Mouse (Mus musculus) cerebellum, adult 9-10 months (tissue): ENCODE measurements around the gene Pank2.
"Not testable (repeated sequence)": the region's sequence is repeated elsewhere in the genome, so short reads cannot be mapped to it uniquely, and the experiment has no call there.

Experiments
- DNase-seq: peaks from one replicate; pipeline ENCODE4 v3.0.0; 2022

Pank2 gene

DNA sequence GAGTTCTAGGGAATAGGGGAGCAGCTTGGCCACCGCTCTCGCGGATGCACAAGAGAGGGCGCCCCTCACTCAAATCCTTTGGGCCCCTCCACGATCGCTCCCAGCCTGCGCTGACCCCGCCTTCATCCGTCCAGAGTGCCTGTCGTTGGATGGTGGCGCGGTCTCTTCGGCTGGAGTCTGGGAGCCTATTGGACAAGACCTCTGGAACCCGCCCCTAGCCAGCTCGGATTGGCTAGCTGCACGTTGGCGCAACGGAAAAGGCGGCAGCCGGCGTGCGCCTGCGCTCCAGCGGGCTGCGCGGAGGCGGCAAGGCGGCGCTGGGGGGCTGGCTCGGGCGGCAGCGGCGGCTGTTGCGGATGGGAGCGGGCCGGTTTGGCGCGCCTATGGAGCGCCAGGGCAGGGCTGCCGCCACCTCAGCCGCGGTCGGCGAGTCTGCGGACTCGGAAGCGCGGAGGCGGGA lies at the start of gene Pank2:
TSS of gene Pank2 (plus strand) at position 283 of the 460 bp plus-strand sequence.
- DNase-seq, result peak; percentile 98

- no peak for DNase-seq
Observed at GRCm38 (mm10) chr2:131213773-131214172, 48.5 kb upstream of the Pank2 start.

DNA sequence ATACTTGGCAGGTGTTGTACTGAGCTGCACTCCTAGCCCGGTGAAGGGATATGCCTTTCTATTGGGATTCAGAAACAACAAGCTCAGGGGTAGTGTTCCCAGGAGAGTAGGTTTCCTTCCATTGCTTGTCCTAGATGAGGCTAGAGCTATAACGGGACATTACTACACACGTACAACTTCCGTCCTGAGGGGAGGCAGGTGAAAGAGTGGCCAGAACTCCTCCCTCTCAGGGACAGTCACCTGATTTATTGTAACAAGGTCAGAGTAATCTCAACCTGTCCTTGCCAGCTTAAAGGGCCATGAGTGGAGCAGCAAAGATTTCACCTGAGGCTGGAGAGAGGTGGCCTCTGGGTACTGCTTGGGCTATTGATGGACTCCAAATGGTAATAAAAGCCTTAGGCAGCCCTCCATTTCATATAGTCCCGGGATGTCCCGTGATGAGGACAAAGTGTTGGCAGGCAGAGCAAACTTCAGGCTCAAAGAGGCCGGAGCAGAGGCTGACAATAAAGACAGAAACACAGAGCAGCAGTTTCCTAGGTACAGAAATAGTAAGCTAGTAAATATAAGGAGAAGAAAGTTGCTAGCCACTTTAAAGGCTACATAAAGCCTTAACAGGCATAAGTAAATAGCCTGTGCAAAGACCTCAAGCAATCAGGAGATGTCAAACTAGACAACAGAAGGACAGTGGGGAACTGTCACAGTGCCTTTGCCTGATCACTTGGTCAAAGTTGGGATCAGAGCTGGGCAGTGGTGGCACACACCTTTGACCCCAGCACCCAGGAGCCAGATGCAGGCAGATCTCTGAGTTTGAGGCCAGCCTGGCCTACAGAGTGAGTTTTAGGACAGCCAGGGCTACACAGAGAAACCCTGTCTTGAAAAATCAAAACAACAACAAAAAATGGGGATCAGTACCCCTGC lies 46.1 kb upstream of the Pank2 start:
- no peak for DNase-seq

DNA sequence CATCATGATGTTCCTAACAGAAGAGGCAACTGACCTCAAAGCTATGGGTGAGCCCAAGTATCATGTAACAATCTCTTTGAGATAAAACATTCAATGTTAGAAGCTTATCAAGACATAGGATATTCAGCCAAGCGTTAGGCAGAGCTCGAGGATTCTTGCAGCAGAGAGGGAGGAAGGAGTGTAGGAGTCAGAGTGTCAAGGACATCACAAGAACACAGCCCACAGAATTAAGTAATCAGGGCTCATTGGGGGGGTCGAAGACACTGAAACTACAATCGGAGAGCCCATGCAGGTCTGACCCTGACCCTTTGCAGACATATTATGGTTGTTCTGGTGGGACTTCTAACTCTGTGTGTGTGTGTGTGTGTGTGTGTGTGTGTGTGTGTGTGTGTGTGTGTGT lies 42.3 kb upstream of the Pank2 start:
- DNase-seq, result no peak

DNA sequence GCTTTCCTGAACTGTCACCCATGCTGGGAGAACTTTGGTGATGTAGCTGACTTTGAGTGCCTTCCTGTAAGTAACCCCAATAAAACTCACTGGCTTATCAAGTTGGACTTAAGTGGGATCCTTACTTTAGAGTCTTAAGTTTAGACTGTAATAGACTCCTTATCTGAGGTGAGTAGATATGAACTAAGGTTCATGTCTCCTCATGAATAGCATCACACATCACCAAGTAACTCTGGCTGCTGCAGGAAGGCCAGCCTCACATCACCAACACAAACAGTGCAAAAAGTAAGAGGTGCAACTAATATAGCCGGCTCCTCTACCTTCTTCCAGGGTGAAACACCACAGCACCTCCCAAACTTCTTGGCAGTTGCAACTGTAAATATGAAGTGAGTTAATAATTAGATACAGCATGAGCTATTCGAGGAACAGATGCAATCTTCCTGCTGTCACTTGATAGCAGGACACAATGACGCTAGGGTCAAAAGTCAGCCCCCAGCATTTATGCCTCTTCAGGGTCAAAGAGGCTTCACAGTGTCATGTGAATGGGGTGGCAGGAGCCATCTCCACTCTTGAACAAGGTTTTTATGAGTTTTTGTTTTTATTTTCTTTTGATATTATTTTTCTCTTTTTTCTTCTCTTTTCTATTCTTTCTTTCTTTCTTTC lies 40.3 kb upstream of the Pank2 start:
- DNase-seq, result no peak

DNA sequence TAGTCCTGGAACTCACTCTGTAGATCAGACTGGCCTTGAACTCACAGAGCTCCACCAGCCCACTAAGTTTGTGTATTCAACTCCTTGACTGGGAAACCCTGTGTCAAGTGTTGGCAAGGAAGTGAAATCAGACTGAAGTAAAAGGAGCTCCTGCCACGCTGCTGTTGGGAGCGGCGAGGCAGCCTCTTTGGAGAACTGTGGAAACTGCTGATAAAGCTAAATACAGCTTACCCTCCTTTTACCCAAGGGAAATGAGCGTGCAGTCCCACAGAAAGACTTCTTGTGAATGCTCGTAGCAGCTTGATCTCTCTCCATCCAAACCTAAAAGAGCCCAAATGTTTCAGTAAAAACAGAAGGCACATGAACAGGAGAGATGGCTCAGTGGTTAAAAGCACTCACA lies 39.7 kb upstream of the Pank2 start:
- DNase-seq, result no peak

GRCm38 (mm10) chr2:131223569-131223968 lies 38.7 kb upstream of the Pank2 start:
- no peak for DNase-seq

- no peak for DNase-seq
Observed at GRCm38 (mm10) chr2:131225178-131225577, 37.1 kb upstream of the Pank2 start.

GRCm38 (mm10) chr2:131226669-131227068 lies 35.6 kb upstream of the Pank2 start:
- DNase-seq, result not testable (repeated sequence)

GRCm38 (mm10) chr2:131227243-131227642 lies 35.1 kb upstream of the Pank2 start:
- DNase-seq, result no peak

DNA sequence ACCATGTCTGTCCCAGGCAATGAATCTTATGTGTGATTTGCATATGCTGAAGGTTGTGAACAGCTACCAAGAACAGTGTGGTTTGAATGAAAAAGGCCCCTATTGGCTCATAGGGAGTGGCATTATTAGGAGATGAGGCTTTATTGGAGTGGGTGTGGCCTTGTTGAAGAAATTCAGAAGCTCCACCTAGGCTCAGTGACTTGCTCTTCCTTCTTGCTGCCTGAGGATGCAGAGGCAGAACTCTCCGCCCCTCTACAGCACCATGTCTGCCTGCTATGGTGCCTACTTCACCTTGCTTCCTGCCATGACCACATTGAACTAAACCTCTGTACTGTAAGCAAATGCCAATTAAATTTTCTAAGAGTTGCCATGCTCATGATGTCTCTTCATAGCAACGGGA lies 29.7 kb upstream of the Pank2 start:
- no peak for DNase-seq

GRCm38 (mm10) chr2:131233307-131234126 lies 28.8 kb upstream of the Pank2 start, which contains the start of gene Mavs:
Gene Mavs (plus strand): TSS chr2:131234063.
- peak; percentile 94 for DNase-seq

DNA sequence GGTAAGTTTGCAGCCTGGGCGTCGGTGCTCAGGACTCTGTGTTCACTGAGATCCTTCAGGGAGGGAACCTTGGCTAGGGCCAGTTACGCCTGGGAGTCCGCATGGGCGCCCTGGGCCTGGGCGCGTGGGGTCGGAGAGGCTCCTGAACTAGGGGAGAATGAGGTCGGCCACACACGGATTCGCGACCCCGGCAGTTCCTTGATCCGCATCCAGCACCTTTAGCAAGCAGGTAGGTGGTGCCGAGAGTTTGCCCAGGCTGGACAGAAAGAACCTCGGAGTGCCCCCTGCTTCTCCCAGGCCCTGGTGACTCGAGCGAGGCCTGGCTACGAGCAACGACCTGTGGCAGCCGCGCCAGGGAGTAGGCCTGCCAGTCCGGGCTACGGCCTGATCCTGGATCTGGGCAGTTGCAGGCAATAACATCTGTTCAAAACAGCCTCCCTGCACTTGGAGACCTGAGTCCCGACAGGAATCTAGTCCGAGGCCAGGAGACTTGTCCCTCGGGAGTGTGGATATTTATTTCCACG lies 28.1 kb upstream of the Pank2 start:
- peak; percentile 17 for DNase-seq

GRCm38 (mm10) chr2:131234970-131235635 lies 27.2 kb upstream of the Pank2 start:
- no peak for DNase-seq

DNA sequence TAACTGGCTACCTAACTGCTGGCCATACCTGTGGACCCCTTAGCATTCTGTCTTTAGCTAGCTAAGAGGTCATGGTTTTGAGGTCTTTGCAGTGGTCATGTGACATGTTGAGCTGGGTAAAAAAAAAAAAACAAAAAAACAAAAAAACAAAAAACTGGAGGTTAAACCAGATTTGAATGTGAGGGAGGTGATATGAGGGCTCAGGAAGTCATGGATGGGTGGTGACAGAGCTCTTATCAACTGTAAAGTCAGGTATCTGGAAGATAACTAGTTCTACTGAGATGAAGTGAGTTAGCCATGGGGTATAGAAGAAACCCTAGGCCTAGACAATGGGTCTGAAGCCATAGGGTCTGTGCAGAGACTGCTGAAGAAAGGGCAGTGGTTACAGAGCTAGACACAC lies 20.1 kb upstream of the Pank2 start:
- DNase-seq, result no peak

GRCm38 (mm10) chr2:131242929-131243328 lies 19.4 kb upstream of the Pank2 start:
- no peak for DNase-seq

GRCm38 (mm10) chr2:131253681-131254328 lies 8.5 kb upstream of the Pank2 start:
- DNase-seq, result no peak

GRCm38 (mm10) chr2:131254329-131254713 lies 8.0 kb upstream of the Pank2 start:
- DNase-seq, result no peak

GRCm38 (mm10) chr2:131255738-131256137 lies 6.6 kb upstream of the Pank2 start:
- DNase-seq, result no peak

DNA sequence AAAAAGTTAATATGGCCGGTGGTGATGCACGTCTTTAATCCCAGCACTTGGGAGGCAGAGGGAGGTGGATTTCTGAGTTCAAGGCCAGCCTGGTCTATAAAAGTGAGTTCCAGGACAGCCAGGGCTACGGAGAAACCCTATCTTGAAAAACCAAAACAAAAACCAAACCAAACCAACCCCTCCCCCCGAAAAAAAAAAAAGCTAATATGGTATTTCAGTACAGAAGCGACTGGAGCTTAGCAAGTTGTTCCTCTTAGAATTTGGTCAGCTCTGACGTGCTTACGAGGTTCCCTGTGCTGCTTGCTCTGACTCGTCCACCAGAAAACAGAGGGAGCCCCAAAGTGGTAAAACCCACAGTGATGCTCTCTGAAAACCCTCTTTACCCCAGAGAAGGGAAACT lies 3.6 kb upstream of the Pank2 start:
- DNase-seq, result no peak

- DNase-seq, result no peak
Observed at GRCm38 (mm10) chr2:131260544-131261307, 1.6 kb upstream of the Pank2 start.
